Mouse (Mus musculus) kidney, adult 2 months (tissue): ENCODE data around the gene Sycp3. TPM values are rescaled to one million over a fixed set of nuclear protein-coding genes. Genes with fewer than 3 reads are reported as not detected.

ENCODE experiments used
- DNase-seq: peaks from one replicate; pipeline ENCODE4 v3.0.0; 2021
- H3K27ac ChIP-seq: fragments of 200-500 bp; 2 replicates; pipeline ENCODE4 v1.5.1; 2012; ENCODE audit warnings: low read depth, low read length, control low read depth, inconsistent platforms; ENCODE audit not compliant: insufficient read depth
- H3K27me3 ChIP-seq: fragments of 200-500 bp; replicated peaks from 2 replicates; pipeline ENCODE4 v1.6.1; 2012; ENCODE audit warnings: mild to moderate bottlenecking, moderate library complexity, low read length, inconsistent platforms; ENCODE audit not compliant: control insufficient read depth, insufficient read depth
- H3K36me3 ChIP-seq: fragments of 200-500 bp; 2 replicates; pipeline ENCODE4 v1.6.1; 2012; ENCODE audit warnings: mild to moderate bottlenecking, moderate library complexity, low read length, inconsistent platforms; ENCODE audit not compliant: control insufficient read depth, insufficient read depth
- H3K4me1 ChIP-seq: fragments of 200-500 bp; 2 replicates; pipeline ENCODE4 v1.6.1; 2011; ENCODE audit warnings: low read length; ENCODE audit not compliant: control insufficient read depth, insufficient read depth
- H3K4me3 ChIP-seq: fragments of 200-500 bp; 2 replicates; pipeline ENCODE4 v1.5.1; 2011; ENCODE audit warnings: mild to moderate bottlenecking, low read depth, low read length, control low read depth; ENCODE audit not compliant: insufficient read depth
- CTCF ChIP-seq: fragments of 200-500 bp; conservative IDR thresholded peaks from 2 replicates; pipeline ENCODE4 v1.5.1; 2011; ENCODE audit warnings: low read depth, mild to moderate bottlenecking, control low read depth, low read length, moderate library complexity, mixed read lengths; ENCODE audit not compliant: insufficient read depth, insufficient read length
- POLR2A ChIP-seq: fragments of 200-500 bp; IDR thresholded peaks from one replicate; pipeline ENCODE4 v1.6.1; 2011; ENCODE audit warnings: low read depth, low read length, control low read depth
- WGBS: fragments of 180-500 bp; shearing (Covaris S2); methylation state at CpG from one replicate; pipeline ENCODE4 v1.1.7; 2018; 5-methylcytosine and 5-hydroxymethylcytosine counted together
- polyA plus RNA-seq: library from polyadenylated mRNA; depleted of rRNA; stranded (reverse); fragments of >200 nt; gene quantifications from 2 replicates; pipeline ENCODE4 v1.2.3, GENCODE M21; 2012

Sycp3 gene
- polyA plus RNA-seq, 1 experiment, result not detected

GRCm38 (mm10) chr10:88501886-88502765 is 42.8 kb downstream of the Sycp3 start:
- Histone ChIP-seq H3K36me3 (peaks cover 4% of the 10 kb centered on the region; the same call in 1 of the 2 replicates), H3K4me3 (peak overlapping the region; percentile 100), H3K27me3 (no peaks in the 10 kb centered on the region), H3K27ac (peak overlapping the region; percentile 100), H3K4me1 (peaks cover 14% of the 10 kb centered on the region)
- no peak for TF ChIP-seq CTCF
- no peak for TF ChIP-seq POLR2A
- DNase-seq, result peak; percentile 63
- WGBS, result 34% methylated on average over 13 of the region's 13 CpGs

- WGBS, result 7% methylated on average over 4 of the region's 4 CpGs
- peaks cover 4% of the 10 kb centered on the region; the same call in 1 of the 2 replicates for H3K36me3 ChIP-seq
- no peaks in the 10 kb centered on the region for H3K27me3 ChIP-seq
- peaks cover 14% of the 10 kb centered on the region for H3K4me1 ChIP-seq
- peak overlapping the region; percentile 100 for H3K4me3 ChIP-seq
- no peak for DNase-seq
- H3K27ac ChIP-seq, result peak overlapping the region; percentile 100
- TF ChIP-seq CTCF, result no peak
- no peak for TF ChIP-seq POLR2A
Measured at GRCm38 (mm10) chr10:88502919-88503318, 43.5 kb downstream of the Sycp3 start.

- peaks cover 4% of the 10 kb centered on the region; the same call in 1 of the 2 replicates for H3K36me3 ChIP-seq
- peak within 1 kb of the TSS; percentile 100 for H3K27ac ChIP-seq
- no peak for TF ChIP-seq CTCF
- TF ChIP-seq POLR2A, result peak; percentile 33
- peak; percentile 97 for DNase-seq
- H3K4me3 ChIP-seq, result peak within 1 kb of the TSS; percentile 100
- H3K4me1 ChIP-seq, result peaks cover 20% of the 10 kb centered on the region
- 2% methylated on average over 54 of the region's 80 CpGs for WGBS
- H3K27me3 ChIP-seq, result no peaks in the 10 kb centered on the region
Measured at GRCm38 (mm10) chr10:88503421-88504314, 44.3 kb downstream of the Sycp3 start, which contains the start of gene Chpt1. TSS of gene Chpt1 (minus strand) at chr10:88504073.

- peak; percentile 25 for DNase-seq
- peak overlapping the region; percentile 98 for H3K27ac ChIP-seq
- WGBS, result 48% methylated on average over 3 of the region's 3 CpGs
- no peak overlapping the region for H3K4me3 ChIP-seq
- no peaks in the 10 kb centered on the region for H3K27me3 ChIP-seq
- peaks cover 23% of the 10 kb centered on the region for H3K4me1 ChIP-seq
- TF ChIP-seq CTCF (no peak), POLR2A (no peak)
- no peaks in the 10 kb centered on the region; the same call in 1 of the 2 replicates for H3K36me3 ChIP-seq
Measured at GRCm38 (mm10) chr10:88504481-88504880, 45.1 kb downstream of the Sycp3 start.

GRCm38 (mm10) chr10:88505256-88505655 is 45.9 kb downstream of the Sycp3 start:
- no peaks in the 10 kb centered on the region; the same call in 1 of the 2 replicates for H3K36me3 ChIP-seq
- TF ChIP-seq POLR2A (no peak), CTCF (no peak)
- DNase-seq, result peak; percentile 16
- H3K4me3 ChIP-seq, result no peak overlapping the region
- peak overlapping the region; percentile 81; the same call in 1 of the 2 replicates for H3K27ac ChIP-seq
- 52% methylated on average over 5 of the region's 5 CpGs for WGBS
- H3K27me3 ChIP-seq, result no peaks in the 10 kb centered on the region
- H3K4me1 ChIP-seq, result peaks cover 23% of the 10 kb centered on the region

- Histone ChIP-seq H3K27me3 (no peaks in the 10 kb centered on the region), H3K27ac (peak overlapping the region; percentile 100), H3K36me3 (no peaks in the 10 kb centered on the region; the same call in 1 of the 2 replicates), H3K4me1 (peaks cover 36% of the 10 kb centered on the region), H3K4me3 (no peak overlapping the region)
- 52% methylated on average over 7 of the region's 7 CpGs for WGBS
- TF ChIP-seq POLR2A, result no peak
- no peak for TF ChIP-seq CTCF
- DNase-seq, result peak; percentile 73
Measured at GRCm38 (mm10) chr10:88507691-88508143, 48.3 kb downstream of the Sycp3 start.
